Mouse (Mus musculus) forebrain, embryonic 14.5 days (tissue): ENCODE results near the gene Gna14. TPM values are rescaled to one million over a fixed set of nuclear protein-coding genes. Genes with fewer than 3 reads are reported as not detected.

Experiments
- ATAC-seq: fragments of 200-750 bp; cut with Nextera tagmentation; 2 replicates; pipeline ENCODE4 v1.8.0; 2017; ENCODE audit warnings: mild to moderate bottlenecking, moderate library complexity
- DNase-seq: peaks from one replicate; pipeline ENCODE4 v3.0.0-alpha.2; 2015; ENCODE audit warnings: low spot score
- H3K27ac ChIP-seq: fragments of 300-500 bp; sonication (generic); 2 replicates; pipeline ENCODE4 v1.5.1; 2014; ENCODE audit warnings: low read depth, mild to moderate bottlenecking, control low read depth, low read length, moderate library complexity
- H3K27me3 ChIP-seq: fragments of 300-500 bp; sonication (generic); replicated peaks from 2 replicates; pipeline ENCODE4 v1.6.1; 2014; ENCODE audit warnings: low read length, control low read depth, mixed read lengths; ENCODE audit not compliant: control insufficient read depth, insufficient read depth
- H3K36me3 ChIP-seq: fragments of 300-500 bp; sonication (generic); 2 replicates; pipeline ENCODE4 v1.6.1; 2014; ENCODE audit warnings: low read length, control low read depth; ENCODE audit not compliant: control insufficient read depth, insufficient read depth
- H3K4me1 ChIP-seq: fragments of 300-500 bp; sonication (generic); 2 replicates; pipeline ENCODE4 v1.6.1; 2014; ENCODE audit warnings: antibody characterized with exemption, low read length, control low read depth; ENCODE audit not compliant: control insufficient read depth, insufficient read depth
- H3K4me2 ChIP-seq: fragments of 300-500 bp; sonication (generic); 2 replicates; pipeline ENCODE4 v1.6.1; 2014; ENCODE audit warnings: mild to moderate bottlenecking, control low read depth, low read length
- H3K4me3 ChIP-seq: fragments of 300-500 bp; sonication (generic); 2 replicates; pipeline ENCODE4 v1.5.1; 2014; ENCODE audit warnings: low read depth, low read length, control low read depth
- H3K9ac ChIP-seq: fragments of 300-500 bp; sonication (generic); 2 replicates; pipeline ENCODE4 v1.6.1; 2014; ENCODE audit warnings: mild to moderate bottlenecking, low read length, control low read depth, moderate library complexity
- H3K9me3 ChIP-seq: fragments of 300-500 bp; sonication (generic); replicated peaks from 2 replicates; pipeline ENCODE4 v1.6.1; 2016; ENCODE audit warnings: low read length, control low read depth, mixed read lengths; ENCODE audit not compliant: control insufficient read depth
- WGBS: fragments of 180-500 bp; shearing (Covaris S2); extraction: QIAGEN DNeasy Blood & Tissue Kit; methylation state at CpG from one replicate; pipeline ENCODE4 v1.1.7; 2014; 5-methylcytosine and 5-hydroxymethylcytosine counted together
- polyA plus RNA-seq: library from polyadenylated mRNA; unstranded; fragments of >200 nt; fragmentation: Nextera tagmentation; extraction: Ambion mirVana; gene quantifications from 2 replicates; pipeline ENCODE4 v1.2.1, GENCODE M21; 2014

Gene Gna14
- polyA plus RNA-seq, 1 experiment from 2014 or later: 1.8 TPM

GRCm38 (mm10) chr19:16514201-16514600, 78.6 kb downstream of the Gna14 start:
- no peak overlapping the region for H3K9ac ChIP-seq
- ATAC-seq (no peak), DNase-seq (no peak)
- H3K4me1 ChIP-seq: no peaks in the 10 kb centered on the region
- H3K9me3 ChIP-seq: no peaks in the 10 kb centered on the region
- no peaks in the 10 kb centered on the region for H3K36me3 ChIP-seq
- no peak overlapping the region for H3K4me3 ChIP-seq
- H3K4me2 ChIP-seq: no peak overlapping the region
- 89% methylated on average over 4 of the region's 4 CpGs for WGBS
- H3K27me3 ChIP-seq: no peaks in the 10 kb centered on the region
- no peak overlapping the region for H3K27ac ChIP-seq

- ATAC-seq (no peak), DNase-seq (no peak)
- no peaks in the 10 kb centered on the region for H3K4me1 ChIP-seq
These were observed 83.0 kb downstream of the Gna14 start for GRCm38 (mm10) chr19:16518569-16518968.

GRCm38 (mm10) chr19:16520608-16521007, 85.0 kb downstream of the Gna14 start:
- Histone ChIP-seq H3K9ac (no peak overlapping the region), H3K4me3 (no peak overlapping the region), H3K9me3 (no peaks in the 10 kb centered on the region), H3K4me2 (no peak overlapping the region), H3K27me3 (no peaks in the 10 kb centered on the region), H3K36me3 (no peaks in the 10 kb centered on the region), H3K27ac (no peak overlapping the region), H3K4me1 (no peaks in the 10 kb centered on the region)
- WGBS: 93% methylated on average over 3 of the region's 3 CpGs
- DNase-seq (no peak), ATAC-seq (no peak)

More at GRCm38 (mm10) chr19:16518569-16518968, 83.0 kb downstream of the Gna14 start:
- H3K9ac ChIP-seq: no peak overlapping the region
- H3K36me3 ChIP-seq: no peaks in the 10 kb centered on the region
- no peaks in the 10 kb centered on the region for H3K9me3 ChIP-seq
- H3K4me3 ChIP-seq: no peak overlapping the region
- H3K27ac ChIP-seq: no peak overlapping the region
- H3K4me2 ChIP-seq: no peak overlapping the region
- H3K27me3 ChIP-seq: no peaks in the 10 kb centered on the region
- 81% methylated on average over 3 of the region's 3 CpGs for WGBS

- WGBS: 92% methylated on average over 9 of the region's 9 CpGs
- Histone ChIP-seq H3K4me2 (no peak overlapping the region), H3K36me3 (no peaks in the 10 kb centered on the region), H3K4me3 (no peak overlapping the region), H3K9me3 (no peaks in the 10 kb centered on the region), H3K4me1 (no peaks in the 10 kb centered on the region), H3K9ac (no peak overlapping the region), H3K27ac (no peak overlapping the region), H3K27me3 (no peaks in the 10 kb centered on the region)
- DNase-seq: no peak
- ATAC-seq: no peak
These were observed 90.8 kb downstream of the Gna14 start for GRCm38 (mm10) chr19:16526302-16526880.

DNA sequence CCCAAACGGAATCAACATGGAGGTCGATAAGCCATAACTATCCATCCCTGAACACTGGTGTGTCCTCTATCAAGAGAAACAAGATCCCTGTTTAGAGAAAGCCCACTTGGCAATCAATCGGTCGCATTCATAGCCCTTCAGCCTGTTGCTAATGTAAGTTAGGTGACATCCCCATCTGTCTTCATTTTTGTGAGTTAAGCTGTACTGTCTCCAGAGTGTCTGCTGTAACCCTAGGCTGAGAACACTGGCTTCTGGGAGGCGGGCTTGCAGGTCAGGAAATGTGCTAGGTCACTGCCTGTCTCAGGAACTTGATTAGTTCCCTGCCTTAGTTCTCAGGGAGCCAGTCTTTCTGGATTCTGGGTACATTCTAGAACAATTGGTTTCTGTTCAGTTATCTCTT, 91.5 kb downstream of the Gna14 start:
- DNase-seq: no peak
- WGBS: 93% methylated on average over 5 of the region's 5 CpGs
- no peak for ATAC-seq
- H3K9me3 ChIP-seq: no peaks in the 10 kb centered on the region
- H3K27ac ChIP-seq: no peak overlapping the region
- no peaks in the 10 kb centered on the region for H3K27me3 ChIP-seq
- H3K36me3 ChIP-seq: no peaks in the 10 kb centered on the region
- H3K4me3 ChIP-seq: no peak overlapping the region
- no peak overlapping the region for H3K9ac ChIP-seq
- H3K4me1 ChIP-seq: no peaks in the 10 kb centered on the region
- H3K4me2 ChIP-seq: no peak overlapping the region

- no peak for ATAC-seq
- DNase-seq: no peak
- Histone ChIP-seq H3K4me1 (no peaks in the 10 kb centered on the region), H3K27ac (no peak overlapping the region), H3K4me2 (no peak overlapping the region), H3K36me3 (no peaks in the 10 kb centered on the region), H3K9me3 (no peaks in the 10 kb centered on the region), H3K4me3 (no peak overlapping the region), H3K27me3 (no peaks in the 10 kb centered on the region), H3K9ac (no peak overlapping the region)
- WGBS: 89% methylated on average over 3 of the region's 3 CpGs
These were observed 92.8 kb downstream of the Gna14 start for GRCm38 (mm10) chr19:16528225-16528828.

DNA sequence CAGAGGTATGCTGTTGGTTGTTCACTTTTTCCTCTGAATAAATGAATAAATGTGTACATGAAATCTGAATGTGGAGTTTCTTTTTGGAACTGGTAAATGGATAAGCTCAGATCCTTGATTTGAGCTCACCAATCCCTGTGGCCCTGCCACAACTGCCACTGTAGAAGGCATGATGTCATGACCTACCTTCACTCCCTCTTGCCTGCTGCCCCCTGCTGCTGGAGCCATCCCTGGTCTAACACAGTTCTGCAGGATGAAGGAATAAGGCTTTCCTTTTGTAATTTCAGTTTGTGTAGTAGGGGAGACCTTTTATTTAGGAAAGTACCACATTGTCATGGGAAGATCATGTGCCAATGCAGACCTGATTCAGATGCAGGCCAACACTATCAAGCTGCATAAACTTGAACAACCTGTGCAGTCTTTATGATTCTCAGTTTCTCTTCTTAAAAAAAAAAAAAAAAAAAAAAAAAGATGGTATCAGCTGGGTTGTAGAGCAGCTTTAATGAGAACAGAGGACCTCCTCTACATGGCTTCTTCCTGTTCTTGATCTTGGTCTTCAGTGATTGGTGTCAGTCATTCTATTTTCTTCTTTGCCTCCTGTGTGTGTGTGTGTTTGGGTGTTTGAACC, 93.8 kb downstream of the Gna14 start:
- no peak overlapping the region for H3K9ac ChIP-seq
- no peak for ATAC-seq
- no peak overlapping the region for H3K4me3 ChIP-seq

GRCm38 (mm10) chr19:16529999-16530398, 94.4 kb downstream of the Gna14 start:
- no peak overlapping the region for H3K4me3 ChIP-seq
- no peak for ATAC-seq
- H3K4me2 ChIP-seq: no peak overlapping the region

More for the DNA sequence above, 93.8 kb downstream of the Gna14 start:
- Histone ChIP-seq H3K36me3 (no peaks in the 10 kb centered on the region), H3K27ac (no peak overlapping the region), H3K9me3 (no peaks in the 10 kb centered on the region), H3K4me1 (no peaks in the 10 kb centered on the region), H3K4me2 (no peak overlapping the region), H3K27me3 (no peaks in the 10 kb centered on the region)
- DNase-seq: peak; percentile 8

GRCm38 (mm10) chr19:16534311-16534710, 98.7 kb downstream of the Gna14 start:
- ATAC-seq: no peak
- H3K9me3 ChIP-seq: no peaks in the 10 kb centered on the region
- no peaks in the 10 kb centered on the region for H3K27me3 ChIP-seq
- H3K4me3 ChIP-seq: no peak overlapping the region
- DNase-seq: no peak
- no peaks in the 10 kb centered on the region for H3K4me1 ChIP-seq
- no peak overlapping the region for H3K27ac ChIP-seq
- no peak overlapping the region for H3K9ac ChIP-seq
- 89% methylated on average over 2 of the region's 2 CpGs for WGBS
- H3K36me3 ChIP-seq: no peaks in the 10 kb centered on the region
- H3K4me2 ChIP-seq: no peak overlapping the region

More at GRCm38 (mm10) chr19:16529999-16530398, 94.4 kb downstream of the Gna14 start:
- no peak for DNase-seq
- WGBS: 76% methylated on average over 4 of the region's 4 CpGs
- no peak overlapping the region for H3K9ac ChIP-seq
- H3K27me3 ChIP-seq: no peaks in the 10 kb centered on the region
- no peaks in the 10 kb centered on the region for H3K36me3 ChIP-seq
- no peaks in the 10 kb centered on the region for H3K4me1 ChIP-seq
- no peaks in the 10 kb centered on the region for H3K9me3 ChIP-seq
- H3K27ac ChIP-seq: no peak overlapping the region
